Mouse (Mus musculus): ENCODE measurements around the gene Nxnl2.
A peak's percentile ranks its signal among the peaks of the same experiment; 100 is the strongest.
"Not testable (repeated sequence)": the region's sequence is repeated elsewhere in the genome, so short reads cannot be mapped to it uniquely, and the experiment has no call there.

Gene Nxnl2

GRCm38 (mm10) chr13:51179362-51179761 is 8.5 kb downstream of the Nxnl2 start:
- DNase-seq (ENCODE audit: low spot score in 2 of 2), result no peak

GRCm38 (mm10) chr13:51182236-51182635 is 11.4 kb downstream of the Nxnl2 start:
- DNase-seq (ENCODE audit: low spot score in 2 of 2), result no peak

- DNase-seq (ENCODE audit: low spot score in 2 of 2), result no peak
These were observed 14.1 kb downstream of the Nxnl2 start for GRCm38 (mm10) chr13:51184896-51185295.

DNA sequence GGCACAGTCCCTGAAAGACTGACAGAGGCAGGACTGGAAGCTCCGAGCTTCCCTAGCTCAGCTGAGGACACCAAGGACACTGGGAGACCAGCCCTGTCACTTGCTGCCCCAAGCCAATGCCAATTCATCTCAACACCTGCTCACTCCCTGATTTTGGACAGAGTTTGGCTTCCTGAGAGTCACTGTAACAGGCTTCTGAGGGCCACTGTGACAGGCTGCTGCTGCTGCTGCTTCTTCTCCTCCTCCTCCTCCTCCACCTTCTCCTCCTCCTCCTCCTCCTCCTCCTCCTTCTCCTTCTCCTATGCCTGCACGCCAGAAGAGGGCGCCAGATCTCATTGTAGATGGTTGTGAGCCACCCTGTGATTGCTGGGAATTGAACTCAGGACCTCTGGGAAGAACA is 19.5 kb downstream of the Nxnl2 start:
- no peak for DNase-seq (ENCODE audit: low spot score in 2 of 2)

- DNase-seq (ENCODE audit: low spot score in 2 of 2), result no peak
These were observed 20.8 kb downstream of the Nxnl2 start for GRCm38 (mm10) chr13:51191416-51192140.

GRCm38 (mm10) chr13:51193893-51194292 is 23.1 kb downstream of the Nxnl2 start:
- DNase-seq (ENCODE audit: low spot score in 2 of 2), result no peak

- DNase-seq (ENCODE audit: low spot score in 2 of 2), result no peak
These were observed 26.9 kb downstream of the Nxnl2 start for GRCm38 (mm10) chr13:51197699-51198098.

DNA sequence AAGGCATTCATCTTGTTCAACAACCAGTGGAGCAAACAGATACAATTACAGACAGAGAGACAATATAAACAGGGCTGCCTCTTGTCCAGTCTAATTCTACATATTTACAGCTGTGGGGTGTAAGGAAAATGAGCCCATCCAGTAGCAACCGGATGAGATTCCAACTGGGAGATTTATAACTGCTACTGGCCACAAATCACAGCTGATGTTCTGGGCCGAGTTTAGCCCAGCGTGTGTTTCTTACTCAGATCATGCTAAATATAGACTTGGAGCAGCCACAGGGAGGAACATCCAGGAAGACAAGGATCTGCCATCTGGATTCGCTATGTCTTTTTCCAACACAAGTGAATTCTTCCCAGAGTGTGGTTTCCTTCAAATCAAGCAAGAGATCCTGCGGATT is 27.4 kb downstream of the Nxnl2 start:
- no peak for DNase-seq (ENCODE audit: low spot score in 2 of 2)

DNA sequence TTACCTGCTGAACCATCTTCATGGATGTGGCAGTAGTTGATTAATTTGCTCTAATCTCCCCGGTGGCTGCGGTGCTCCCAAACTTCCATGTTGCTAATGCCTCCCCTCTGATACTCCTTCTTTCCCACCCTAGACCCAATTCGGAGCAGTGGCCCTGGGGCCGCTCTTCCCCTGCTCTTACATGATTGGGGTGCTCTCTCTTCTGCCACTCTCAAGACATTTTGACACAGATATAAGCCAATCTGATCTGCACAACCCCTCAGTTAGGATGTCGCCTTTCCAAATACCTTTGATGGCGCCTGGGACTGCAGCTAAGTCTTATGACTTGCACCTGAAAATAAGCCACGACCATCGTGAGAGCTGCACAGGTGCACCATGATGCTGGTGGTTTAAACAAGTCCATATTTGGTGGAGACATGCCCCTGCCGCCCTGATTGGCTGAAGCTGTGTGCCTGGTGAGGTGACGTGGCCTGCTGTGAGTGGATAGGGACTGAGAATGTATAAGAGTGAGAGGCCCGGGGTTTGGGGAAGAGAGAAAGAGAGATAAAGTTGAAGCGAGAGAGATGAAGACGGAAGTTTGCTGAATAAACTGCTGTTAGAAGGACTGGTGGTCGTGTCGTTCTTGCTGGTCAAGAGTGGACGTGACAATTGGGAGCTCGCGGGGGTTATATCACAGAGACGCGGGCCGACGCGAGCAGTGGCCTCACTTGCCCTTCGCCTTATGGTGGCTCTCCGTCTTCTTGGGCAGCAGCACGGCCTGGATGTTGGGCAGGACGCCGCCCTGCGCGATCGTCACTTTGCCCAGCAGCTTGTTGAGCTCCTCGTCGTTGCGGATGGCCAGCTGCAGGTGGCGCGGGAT is 31.4 kb downstream of the Nxnl2 start:
- DNase-seq (ENCODE audit: low spot score in 2 of 2), result not testable (repeated sequence)

GRCm38 (mm10) chr13:51202844-51203173 is 32.0 kb downstream of the Nxnl2 start:
- DNase-seq (ENCODE audit: low spot score in 2 of 2), result peak; percentile 72 to 74

DNA sequence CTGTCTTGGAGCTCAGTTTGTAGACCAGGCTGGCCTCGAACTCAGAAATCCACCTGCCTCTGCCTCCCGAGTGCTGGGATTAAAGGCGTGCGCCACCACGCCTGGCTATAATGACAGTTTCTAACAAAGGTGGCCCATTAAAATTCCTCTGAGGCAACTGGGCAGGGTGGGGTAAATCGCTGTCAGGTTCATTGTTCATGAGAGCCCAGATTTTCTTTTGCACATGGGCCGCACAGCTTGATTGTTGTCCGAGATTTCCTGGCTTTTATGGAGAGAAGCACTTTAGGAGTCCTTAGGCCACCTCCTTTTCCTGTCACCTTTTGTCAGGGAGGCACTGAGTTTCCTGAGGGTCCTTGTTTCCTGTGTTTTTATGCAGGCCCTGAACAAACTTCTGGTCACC is 32.6 kb downstream of the Nxnl2 start:
- DNase-seq (ENCODE audit: low spot score in 2 of 2), result no peak

DNA sequence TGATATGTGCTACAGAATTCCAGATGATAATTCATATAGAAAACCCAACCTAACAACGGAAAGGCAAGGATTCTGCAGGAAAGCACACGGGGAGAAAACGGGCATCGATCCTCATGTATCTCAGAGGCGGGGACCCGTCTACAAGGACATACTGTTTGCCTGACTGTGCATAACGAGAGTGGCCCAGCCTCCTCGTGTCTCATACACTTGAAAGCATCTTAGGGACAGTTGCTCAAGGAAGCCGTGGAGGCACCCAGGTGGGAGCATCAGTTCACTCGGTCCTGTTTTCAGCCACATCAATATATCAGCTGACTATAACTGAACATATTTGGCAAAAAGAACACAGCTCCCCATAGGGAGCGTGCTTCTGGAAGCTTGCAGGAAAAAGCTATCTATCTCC is 33.3 kb downstream of the Nxnl2 start:
- not testable (repeated sequence) for DNase-seq (ENCODE audit: low spot score in 2 of 2)

DNA sequence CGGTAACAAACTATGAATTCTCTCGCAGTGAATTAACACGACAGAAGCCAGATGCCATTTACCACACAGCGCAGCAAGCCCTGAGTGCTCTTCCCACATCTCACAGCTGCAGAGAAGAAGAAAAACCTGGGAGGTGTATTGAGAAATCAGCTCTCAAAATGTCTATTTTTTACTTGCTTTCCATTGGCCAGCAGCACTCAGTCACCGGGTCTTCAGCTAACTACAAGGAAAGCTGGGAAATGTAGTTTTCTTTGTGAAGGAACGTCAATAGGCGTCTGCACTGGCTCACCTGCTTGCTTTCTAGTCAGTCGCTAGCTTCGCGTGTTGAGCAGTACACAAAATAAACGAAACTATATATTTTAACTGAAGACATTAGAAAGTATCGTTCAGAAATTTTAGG is 37.1 kb downstream of the Nxnl2 start:
- no peak for DNase-seq (ENCODE audit: low spot score in 2 of 2)

GRCm38 (mm10) chr13:51208378-51209100 is 37.7 kb downstream of the Nxnl2 start:
- DNase-seq (ENCODE audit: low spot score in 2 of 2), result no peak

- DNase-seq (ENCODE audit: low spot score in 2 of 2), result no peak
These were observed 39.8 kb downstream of the Nxnl2 start for GRCm38 (mm10) chr13:51210639-51211038.

DNA sequence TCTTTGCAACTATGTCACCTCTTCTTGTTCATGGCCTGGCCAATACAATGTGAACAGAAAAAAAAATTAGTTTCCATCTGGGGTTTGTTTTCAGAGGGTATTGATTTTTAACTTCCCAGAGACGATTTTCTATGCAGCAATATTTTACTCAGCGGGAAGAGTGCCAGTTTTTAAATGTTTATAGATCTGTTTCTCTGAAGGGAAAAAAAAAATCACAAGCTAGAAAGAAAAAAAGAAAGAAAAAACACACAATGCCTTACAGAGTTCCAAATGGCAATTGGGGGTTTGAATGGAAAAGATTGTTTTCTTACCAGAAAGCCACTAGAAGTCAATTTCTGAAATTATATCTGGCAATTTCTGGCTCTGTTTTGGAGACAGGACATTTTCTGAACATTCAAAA is 43.9 kb downstream of the Nxnl2 start:
- DNase-seq (ENCODE audit: low spot score in 2 of 2), result no peak

GRCm38 (mm10) chr13:51220897-51221296 is 50.1 kb downstream of the Nxnl2 start:
- no peak for DNase-seq (ENCODE audit: low spot score in 2 of 2)

DNA sequence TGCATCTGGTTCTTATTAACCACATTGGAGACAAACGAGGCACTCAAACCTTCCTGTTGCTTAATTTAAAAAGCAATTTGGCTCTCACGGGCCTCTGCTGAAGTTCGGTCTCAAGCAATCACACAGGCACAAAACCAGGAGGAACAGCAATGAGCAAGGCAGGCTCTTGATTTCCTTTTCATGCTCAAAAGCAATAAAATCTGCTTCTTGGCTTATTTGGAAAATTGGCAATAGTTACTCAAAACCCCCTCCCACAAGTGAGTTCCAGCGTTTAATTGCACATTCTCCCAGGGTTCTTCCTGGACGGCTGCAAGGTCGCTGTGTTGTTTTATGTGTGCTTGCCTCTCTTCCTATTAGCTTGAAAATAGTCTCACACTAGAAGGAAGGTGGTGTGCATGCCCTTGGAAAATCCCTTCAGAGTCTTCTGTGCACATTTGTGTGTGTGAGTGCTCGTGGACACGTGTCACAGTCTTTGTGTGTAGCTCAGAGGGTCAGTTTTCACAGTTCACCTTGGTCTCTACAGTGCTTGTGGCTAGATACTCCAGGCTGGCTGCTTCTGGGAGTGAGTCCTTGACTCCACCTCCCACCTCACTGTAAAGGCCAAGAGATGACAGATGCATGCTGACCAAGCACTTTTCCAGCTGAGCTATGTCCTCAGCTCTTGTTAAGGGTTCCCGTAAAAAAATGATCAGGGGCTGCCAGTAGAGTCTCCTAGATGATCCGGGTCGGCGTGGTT is 50.8 kb downstream of the Nxnl2 start:
- DNase-seq (ENCODE audit: low spot score in 2 of 2), result no peak

Data from spleen, postnatal 10 days (tissue).